Mouse (Mus musculus) T-cell, adult 2 months (primary cell): ENCODE measurements at regions not wholly inside any gene's neighbourhood (a gene's known extent, or its start where the extent isn't known, plus 50 kb on each side); places are given as distances from the start of the nearest gene placed in this dataset.

Experiments
- DNase-seq: peaks from one replicate; pipeline ENCODE4 v3.0.0; 2022; ENCODE audit warnings: low spot score

- no peak for DNase-seq
Observed at GRCm38 (mm10) chr15:37166744-37167143, 159.2 kb upstream of the Zfp706 start.

- no peak for DNase-seq
Observed at GRCm38 (mm10) chr15:37165887-37166507, 158.4 kb upstream of the Zfp706 start.

GRCm38 (mm10) chr15:37165216-37165615 is 157.6 kb upstream of the Zfp706 start:
- DNase-seq, result no peak

- no peak for DNase-seq
Observed at GRCm38 (mm10) chr15:37164191-37165135, 156.9 kb upstream of the Zfp706 start.

- DNase-seq, result no peak
Observed at GRCm38 (mm10) chr15:37159956-37160355, 152.4 kb upstream of the Zfp706 start.

GRCm38 (mm10) chr15:37159349-37159748 is 151.8 kb upstream of the Zfp706 start:
- DNase-seq, result no peak

- no peak for DNase-seq
Observed at GRCm38 (mm10) chr15:37157386-37157785, 149.8 kb upstream of the Zfp706 start.

GRCm38 (mm10) chr15:37154934-37155333 is 147.4 kb upstream of the Zfp706 start:
- no peak for DNase-seq

GRCm38 (mm10) chr15:37153177-37153576 is 145.6 kb upstream of the Zfp706 start:
- no peak for DNase-seq

GRCm38 (mm10) chr15:37135590-37136164 is 128.1 kb upstream of the Zfp706 start:
- DNase-seq, result peak; percentile 52

GRCm38 (mm10) chr15:37134913-37135589 is 127.5 kb upstream of the Zfp706 start:
- no peak for DNase-seq

GRCm38 (mm10) chr15:37134386-37134785 is 126.8 kb upstream of the Zfp706 start:
- DNase-seq, result no peak

- no peak for DNase-seq
Observed at GRCm38 (mm10) chr15:37133916-37134315, 126.3 kb upstream of the Zfp706 start.

- DNase-seq, result no peak
Observed at GRCm38 (mm10) chr15:37127681-37128080, 120.1 kb upstream of the Zfp706 start.

- no peak for DNase-seq
Observed at GRCm38 (mm10) chr15:37127170-37127569, 119.6 kb upstream of the Zfp706 start.

- DNase-seq, result no peak
Observed at GRCm38 (mm10) chr15:37125823-37126222, 118.2 kb upstream of the Zfp706 start.

GRCm38 (mm10) chr15:37124951-37125350 is 117.4 kb upstream of the Zfp706 start:
- DNase-seq, result no peak

GRCm38 (mm10) chr15:37124299-37124698 is 116.7 kb upstream of the Zfp706 start:
- DNase-seq, result no peak

- DNase-seq, result peak; percentile 52
Observed at GRCm38 (mm10) chr15:37120381-37120780, 112.8 kb upstream of the Zfp706 start.

- peak; percentile 61 for DNase-seq
Observed at GRCm38 (mm10) chr15:37114119-37114518, 106.5 kb upstream of the Zfp706 start.

GRCm38 (mm10) chr15:37110462-37110861 is 102.9 kb upstream of the Zfp706 start:
- no peak for DNase-seq

- no peak for DNase-seq
Observed at GRCm38 (mm10) chr15:37102035-37102555, 94.5 kb upstream of the Zfp706 start.
